Mouse (Mus musculus) neural tube, embryonic 13.5 days (tissue): ENCODE data around the gene Selenoo. TPM values are rescaled to one million over a fixed set of nuclear protein-coding genes. Genes with fewer than 3 reads are reported as not detected.

Experiments used
- ATAC-seq: fragments of 200-750 bp; cut with Nextera tagmentation; 2 replicates; pipeline ENCODE4 v1.8.0; 2017; ENCODE audit warnings: low read depth, mild to moderate bottlenecking, moderate TSS enrichment, moderate library complexity
- H3K27ac ChIP-seq: fragments of 300-500 bp; sonication (generic); replicated peaks from 2 replicates; pipeline ENCODE4 v1.5.1; 2015; ENCODE audit warnings: moderate library complexity, mild to moderate bottlenecking, inconsistent platforms
- H3K27me3 ChIP-seq: fragments of 300-500 bp; sonication (generic); 2 replicates; pipeline ENCODE4 v1.6.1; 2015; ENCODE audit warnings: mild to moderate bottlenecking, inconsistent platforms
- H3K36me3 ChIP-seq: fragments of 300-500 bp; sonication (generic); 2 replicates; pipeline ENCODE4 v1.6.1; 2015; ENCODE audit warnings: mild to moderate bottlenecking, inconsistent platforms
- H3K4me1 ChIP-seq: fragments of 300-500 bp; sonication (generic); replicated peaks from 2 replicates; pipeline ENCODE4 v1.6.1; 2015; ENCODE audit warnings: inconsistent platforms
- H3K4me2 ChIP-seq: fragments of 300-500 bp; sonication (generic); 2 replicates; pipeline ENCODE4 v1.6.1; 2015; ENCODE audit warnings: inconsistent platforms, mild to moderate bottlenecking, moderate library complexity
- H3K4me3 ChIP-seq: fragments of 300-500 bp; sonication (generic); 2 replicates; pipeline ENCODE4 v1.5.1; 2015; ENCODE audit warnings: mild to moderate bottlenecking, inconsistent platforms
- H3K9ac ChIP-seq: fragments of 300-500 bp; sonication (generic); 2 replicates; pipeline ENCODE4 v1.6.1; 2015; ENCODE audit warnings: moderate library complexity, mild to moderate bottlenecking, inconsistent platforms
- H3K9me3 ChIP-seq: fragments of 300-500 bp; sonication (generic); 2 replicates; pipeline ENCODE4 v1.6.1; 2016; ENCODE audit warnings: inconsistent platforms
- WGBS: fragments of 180-500 bp; shearing (Covaris S2); methylation state at CpG from one replicate; pipeline ENCODE4 v1.1.7; 2015; 5-methylcytosine and 5-hydroxymethylcytosine counted together
- polyA plus RNA-seq: library from polyadenylated mRNA; unstranded; fragments of >200 nt; fragmentation: Nextera tagmentation; extraction: Ambion mirVana; gene quantifications from 2 replicates; pipeline ENCODE4 v1.2.1, GENCODE M21; 2015

The Selenoo gene
- polyA plus RNA-seq, 1 experiment from 2014 or later = 21.9 TPM

- Histone ChIP-seq H3K9me3 (no peaks in the 10 kb centered on the region), H3K27ac (no peak overlapping the region), H3K4me1 (peaks cover 13% of the 10 kb centered on the region), H3K36me3 (peaks cover 68% of the 10 kb centered on the region), H3K4me2 (no peak overlapping the region), H3K4me3 (no peak overlapping the region), H3K9ac (no peak overlapping the region), H3K27me3 (no peaks in the 10 kb centered on the region)
- ATAC-seq = no peak
- WGBS = 92% methylated on average over 1 of the region's 1 CpGs
These were observed 5.0 kb upstream of the Selenoo start for GRCm38 (mm10) chr15:89083906-89084305.

- Histone ChIP-seq H3K4me1 (peaks cover 13% of the 10 kb centered on the region), H3K9me3 (no peaks in the 10 kb centered on the region), H3K27ac (no peak overlapping the region), H3K27me3 (no peaks in the 10 kb centered on the region), H3K9ac (no peak overlapping the region), H3K4me2 (no peak overlapping the region), H3K4me3 (no peak overlapping the region), H3K36me3 (peaks cover 68% of the 10 kb centered on the region)
- WGBS = 98% methylated on average over 2 of the region's 2 CpGs
- no peak for ATAC-seq
These were observed 4.1 kb upstream of the Selenoo start for GRCm38 (mm10) chr15:89084826-89085225.

GRCm38 (mm10) chr15:89089248-89090051 is 566 bp downstream of the Selenoo start:
- peaks cover 24% of the 10 kb centered on the region for H3K4me1 ChIP-seq
- WGBS = 4% methylated on average over 64 of the region's 68 CpGs
- peaks cover 62% of the 10 kb centered on the region for H3K36me3 ChIP-seq
- H3K4me3 ChIP-seq = peak overlapping the region; percentile 97
- H3K27ac ChIP-seq = peak overlapping the region; percentile 82
- H3K4me2 ChIP-seq = peak overlapping the region; percentile 88
- H3K9ac ChIP-seq = peak overlapping the region; percentile 98
- peak; percentile 75 for ATAC-seq
- no peaks in the 10 kb centered on the region for H3K9me3 ChIP-seq
- H3K27me3 ChIP-seq = no peaks in the 10 kb centered on the region

- Histone ChIP-seq H3K4me2 (peak overlapping the region; percentile 88), H3K9me3 (no peaks in the 10 kb centered on the region), H3K9ac (peak overlapping the region; percentile 98), H3K4me1 (peaks cover 24% of the 10 kb centered on the region), H3K36me3 (peaks cover 62% of the 10 kb centered on the region), H3K27me3 (no peaks in the 10 kb centered on the region), H3K4me3 (no peak overlapping the region; the same call in 1 of the 2 replicates), H3K27ac (no peak overlapping the region)
- ATAC-seq = no peak
- 82% methylated on average over 4 of the region's 4 CpGs for WGBS
These were observed 1.8 kb downstream of the Selenoo start for GRCm38 (mm10) chr15:89090662-89091061.

GRCm38 (mm10) chr15:89092181-89092580 is 3.3 kb downstream of the Selenoo start:
- H3K4me3 ChIP-seq = no peak overlapping the region
- H3K27ac ChIP-seq = no peak overlapping the region
- H3K9ac ChIP-seq = no peak overlapping the region
- H3K4me1 ChIP-seq = peaks cover 24% of the 10 kb centered on the region
- no peaks in the 10 kb centered on the region for H3K27me3 ChIP-seq
- ATAC-seq = no peak
- peaks cover 63% of the 10 kb centered on the region for H3K36me3 ChIP-seq
- H3K4me2 ChIP-seq = no peak overlapping the region
- no peaks in the 10 kb centered on the region for H3K9me3 ChIP-seq
- WGBS = 84% methylated on average over 5 of the region's 5 CpGs

GRCm38 (mm10) chr15:89097450-89097849 is 8.6 kb downstream of the Selenoo start:
- H3K27ac ChIP-seq = no peak overlapping the region
- ATAC-seq = no peak
- no peaks in the 10 kb centered on the region for H3K4me1 ChIP-seq
- no peak overlapping the region for H3K9ac ChIP-seq
- H3K9me3 ChIP-seq = no peaks in the 10 kb centered on the region
- H3K4me3 ChIP-seq = no peak overlapping the region
- peaks cover 100% of the 10 kb centered on the region for H3K36me3 ChIP-seq
- no peaks in the 10 kb centered on the region for H3K27me3 ChIP-seq
- H3K4me2 ChIP-seq = no peak overlapping the region
- whole genome bisulfite sequencing = 93% methylated on average over 5 of the region's 5 CpGs

GRCm38 (mm10) chr15:89098616-89099015 is 9.7 kb downstream of the Selenoo start:
- Histone ChIP-seq H3K4me2 (no peak overlapping the region), H3K4me3 (no peak overlapping the region), H3K36me3 (peaks cover 100% of the 10 kb centered on the region), H3K9ac (no peak overlapping the region), H3K9me3 (no peaks in the 10 kb centered on the region), H3K4me1 (no peaks in the 10 kb centered on the region), H3K27me3 (no peaks in the 10 kb centered on the region), H3K27ac (no peak overlapping the region)
- ATAC-seq = no peak
- WGBS = 88% methylated on average over 7 of the region's 7 CpGs

GRCm38 (mm10) chr15:89100823-89101222 is 11.9 kb downstream of the Selenoo start:
- H3K9me3 ChIP-seq = no peaks in the 10 kb centered on the region
- peaks cover 100% of the 10 kb centered on the region for H3K36me3 ChIP-seq
- H3K9ac ChIP-seq = no peak overlapping the region
- ATAC-seq = no peak
- H3K4me2 ChIP-seq = no peak overlapping the region
- 90% methylated on average over 12 of the region's 12 CpGs for WGBS
- H3K4me3 ChIP-seq = no peak overlapping the region
- no peaks in the 10 kb centered on the region for H3K27me3 ChIP-seq
- no peak overlapping the region for H3K27ac ChIP-seq
- H3K4me1 ChIP-seq = no peaks in the 10 kb centered on the region

- WGBS = 85% methylated on average over 5 of the region's 5 CpGs
- no peak overlapping the region for H3K9ac ChIP-seq
These were observed 13.8 kb downstream of the Selenoo start for GRCm38 (mm10) chr15:89102646-89103045.

GRCm38 (mm10) chr15:89103921-89104320 is 15.0 kb downstream of the Selenoo start:
- ATAC-seq = no peak
- Histone ChIP-seq H3K4me1 (no peaks in the 10 kb centered on the region), H3K4me3 (no peak overlapping the region), H3K27me3 (no peaks in the 10 kb centered on the region), H3K27ac (no peak overlapping the region), H3K36me3 (peaks cover 100% of the 10 kb centered on the region), H3K9me3 (no peaks in the 10 kb centered on the region), H3K4me2 (no peak overlapping the region), H3K9ac (no peak overlapping the region)
- 85% methylated on average over 10 of the region's 10 CpGs for WGBS

More at GRCm38 (mm10) chr15:89102646-89103045, 13.8 kb downstream of the Selenoo start:
- H3K4me1 ChIP-seq = no peaks in the 10 kb centered on the region
- H3K27me3 ChIP-seq = no peaks in the 10 kb centered on the region
- no peak overlapping the region for H3K27ac ChIP-seq
- no peak overlapping the region for H3K4me3 ChIP-seq
- peaks cover 100% of the 10 kb centered on the region for H3K36me3 ChIP-seq
- H3K9me3 ChIP-seq = no peaks in the 10 kb centered on the region
- no peak for ATAC-seq
- no peak overlapping the region for H3K4me2 ChIP-seq

GRCm38 (mm10) chr15:89104425-89104824 is 15.5 kb downstream of the Selenoo start:
- ATAC-seq = no peak
- Histone ChIP-seq H3K4me2 (no peak overlapping the region), H3K36me3 (peaks cover 100% of the 10 kb centered on the region), H3K4me1 (no peaks in the 10 kb centered on the region), H3K9ac (no peak overlapping the region), H3K27ac (no peak overlapping the region), H3K9me3 (no peaks in the 10 kb centered on the region), H3K4me3 (no peak overlapping the region), H3K27me3 (no peaks in the 10 kb centered on the region)
- WGBS = 95% methylated on average over 8 of the region's 8 CpGs

GRCm38 (mm10) chr15:89106073-89106472 is 17.2 kb downstream of the Selenoo start:
- 90% methylated on average over 13 of the region's 13 CpGs for WGBS
- ATAC-seq = no peak

GRCm38 (mm10) chr15:89106976-89107375 is 18.1 kb downstream of the Selenoo start:
- 94% methylated on average over 1 of the region's 1 CpGs for WGBS
- Histone ChIP-seq H3K4me1 (no peaks in the 10 kb centered on the region), H3K36me3 (peaks cover 100% of the 10 kb centered on the region), H3K27me3 (no peaks in the 10 kb centered on the region), H3K9ac (no peak overlapping the region), H3K4me2 (no peak overlapping the region), H3K9me3 (no peaks in the 10 kb centered on the region), H3K27ac (no peak overlapping the region), H3K4me3 (no peak overlapping the region)
- ATAC-seq = no peak

More at GRCm38 (mm10) chr15:89106073-89106472, 17.2 kb downstream of the Selenoo start:
- H3K9ac ChIP-seq = no peak overlapping the region
- H3K4me3 ChIP-seq = no peak overlapping the region
- H3K4me2 ChIP-seq = no peak overlapping the region
- H3K36me3 ChIP-seq = peaks cover 100% of the 10 kb centered on the region
- no peaks in the 10 kb centered on the region for H3K9me3 ChIP-seq
- no peaks in the 10 kb centered on the region for H3K4me1 ChIP-seq
- no peak overlapping the region for H3K27ac ChIP-seq
- no peaks in the 10 kb centered on the region for H3K27me3 ChIP-seq
